Mouse (Mus musculus): ENCODE data around the gene Csde1. TPM values are rescaled to one million over a fixed set of nuclear protein-coding genes. Genes with fewer than 3 reads are reported as not detected.
A peak's percentile ranks its signal among the peaks of the same experiment; 100 is the strongest.

The Csde1 gene
- total and polyA plus RNA-seq, 3 experiments, result 65.3 to 591 (median 515) TPM

DNA sequence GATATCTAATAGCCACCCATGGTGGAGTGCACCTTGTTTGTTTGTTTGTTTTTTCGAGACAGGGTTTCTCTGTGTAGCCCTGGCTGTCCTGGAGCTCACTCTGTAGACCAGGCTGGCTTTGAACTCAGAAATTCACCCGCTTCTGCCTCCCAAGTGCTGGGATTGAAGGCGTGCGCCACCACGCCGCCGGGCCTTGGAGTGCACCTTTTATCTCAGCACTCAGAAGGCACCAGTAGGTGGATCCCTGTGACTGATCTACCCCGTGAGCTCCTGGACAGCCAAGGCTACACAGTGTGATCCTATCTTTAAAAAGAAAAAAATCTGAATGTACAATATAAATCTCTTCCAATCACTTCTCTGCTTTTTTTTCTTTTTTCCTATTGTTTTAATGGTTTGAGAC is 29.2 kb upstream of the Csde1 start:
- 75% methylated on average over 8 of the region's 8 CpGs for WGBS
- H3K27me3 ChIP-seq (ENCODE audit: control insufficient read depth, insufficient read depth, low read length), result no peaks in the 10 kb centered on the region
- DNase-seq, result no peak
- no peak overlapping the region for H3K27ac ChIP-seq
- H3K4me1 ChIP-seq (ENCODE audit: control insufficient read depth, insufficient read depth, low read length), result 0 out of 2 replicates have a peak, but pooled peaks cover 1% of the 10 kb centered on the region
- no peak overlapping the region for H3K9ac ChIP-seq (ENCODE audit: low read depth, low read length)
- TF ChIP-seq CTCF (IDR thresholded peaks at IDR 0.05) (no peak), POLR2A (IDR thresholded peaks at IDR 0.05; ENCODE audit: insufficient read depth, low read depth, low read length) (no peak), EP300 (IDR thresholded peaks at IDR 0.05; ENCODE audit: insufficient read depth, low read depth, low read length) (no peak)
- H3K79me2 ChIP-seq (replicated peaks; ENCODE audit: control insufficient read depth, insufficient read depth, low read length), result no peaks in the 10 kb centered on the region
- H3K4me3 ChIP-seq, result no peak overlapping the region
- H3K36me3 ChIP-seq (ENCODE audit: control insufficient read depth, insufficient read depth, low read length), result no peaks in the 10 kb centered on the region
- intact Hi-C loops (cut with DNase I), result loop anchor here (10.0 kb wide), 1 partner anchor 256 kb away; the partner anchor contains the start of gene Tspan2

DNA sequence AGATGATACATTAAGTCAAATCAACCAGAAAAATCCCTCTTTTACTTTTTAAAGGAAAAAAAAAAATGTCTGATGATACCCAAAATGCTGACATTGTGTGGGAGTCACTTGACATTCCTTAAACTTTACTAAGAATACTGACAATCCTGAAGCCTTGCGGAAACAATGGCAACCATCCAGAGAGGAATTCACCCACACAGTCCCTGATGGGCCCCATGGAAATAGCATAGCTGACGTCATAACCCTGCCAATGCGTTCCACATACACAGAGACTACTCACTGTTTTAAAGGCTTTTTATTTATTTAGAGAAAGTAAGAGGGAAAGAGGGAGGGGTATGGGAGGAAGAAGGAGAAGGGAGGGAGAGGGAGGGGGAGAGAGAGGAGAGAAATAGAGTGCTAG is 27.3 kb upstream of the Csde1 start:
- no peaks in the 10 kb centered on the region for H3K79me2 ChIP-seq (replicated peaks; ENCODE audit: control insufficient read depth, insufficient read depth, low read length)
- no peak overlapping the region for H3K4me3 ChIP-seq
- no peak for DNase-seq
- no peak overlapping the region for H3K27ac ChIP-seq
- peaks cover 9% of the 10 kb centered on the region for H3K36me3 ChIP-seq (ENCODE audit: control insufficient read depth, insufficient read depth, low read length)
- H3K4me1 ChIP-seq (ENCODE audit: control insufficient read depth, insufficient read depth, low read length), result peaks cover 6% of the 10 kb centered on the region
- intact Hi-C loops (cut with DNase I), result loop anchor here (10.0 kb wide), 1 partner anchor 258 kb away; the partner anchor contains the start of gene Tspan2
- TF ChIP-seq CTCF (IDR thresholded peaks at IDR 0.05) (no peak), POLR2A (IDR thresholded peaks at IDR 0.05; ENCODE audit: insufficient read depth, low read depth, low read length) (no peak), EP300 (IDR thresholded peaks at IDR 0.05; ENCODE audit: insufficient read depth, low read depth, low read length) (no peak)
- WGBS, result 7% methylated on average over 3 of the region's 3 CpGs
- H3K27me3 ChIP-seq (ENCODE audit: control insufficient read depth, insufficient read depth, low read length), result no peaks in the 10 kb centered on the region
- H3K9ac ChIP-seq (ENCODE audit: low read depth, low read length), result no peak overlapping the region

DNA sequence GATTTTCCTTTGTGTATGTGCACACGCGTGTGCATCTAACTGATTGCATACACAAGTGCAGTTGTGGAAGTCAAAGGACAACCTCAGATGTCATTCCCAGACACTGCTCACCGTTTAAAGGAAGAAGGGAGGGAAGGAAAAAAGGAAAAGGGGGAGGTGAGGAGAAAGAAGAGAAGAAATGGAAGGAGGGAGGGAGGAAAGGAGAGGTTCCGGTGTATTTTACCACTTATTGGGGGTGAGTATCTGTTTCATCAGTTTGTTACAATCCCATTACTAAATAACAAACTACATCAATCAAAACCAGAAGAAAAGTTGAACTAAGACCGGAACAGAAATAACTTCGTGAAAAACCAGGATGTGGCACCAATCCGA is 25.0 kb upstream of the Csde1 start:
- no peak for DNase-seq
- peak overlapping the region; percentile 72 for H3K4me3 ChIP-seq
- 0 out of 2 replicates have a peak overlapping the region, but pooled peaks have one; percentile 23 for H3K9ac ChIP-seq (ENCODE audit: low read depth, low read length)
- H3K27ac ChIP-seq, result peak overlapping the region; percentile 88
- TF ChIP-seq POLR2A (IDR thresholded peaks at IDR 0.05; ENCODE audit: insufficient read depth, low read depth, low read length) (no peak), EP300 (IDR thresholded peaks at IDR 0.05; ENCODE audit: insufficient read depth, low read depth, low read length) (no peak), CTCF (IDR thresholded peaks at IDR 0.05) (no peak)
- intact Hi-C loops (cut with DNase I), result loop anchor here (10.0 kb wide), 1 partner anchor 260 kb away; the partner anchor contains the start of gene Tspan2
- H3K36me3 ChIP-seq (ENCODE audit: control insufficient read depth, insufficient read depth, low read length), result peaks cover 9% of the 10 kb centered on the region
- peaks cover 6% of the 10 kb centered on the region for H3K4me1 ChIP-seq (ENCODE audit: control insufficient read depth, insufficient read depth, low read length)
- H3K79me2 ChIP-seq (replicated peaks; ENCODE audit: control insufficient read depth, insufficient read depth, low read length), result no peaks in the 10 kb centered on the region
- H3K27me3 ChIP-seq (ENCODE audit: control insufficient read depth, insufficient read depth, low read length), result no peaks in the 10 kb centered on the region
- WGBS, result 37% methylated on average over 7 of the region's 7 CpGs

DNA sequence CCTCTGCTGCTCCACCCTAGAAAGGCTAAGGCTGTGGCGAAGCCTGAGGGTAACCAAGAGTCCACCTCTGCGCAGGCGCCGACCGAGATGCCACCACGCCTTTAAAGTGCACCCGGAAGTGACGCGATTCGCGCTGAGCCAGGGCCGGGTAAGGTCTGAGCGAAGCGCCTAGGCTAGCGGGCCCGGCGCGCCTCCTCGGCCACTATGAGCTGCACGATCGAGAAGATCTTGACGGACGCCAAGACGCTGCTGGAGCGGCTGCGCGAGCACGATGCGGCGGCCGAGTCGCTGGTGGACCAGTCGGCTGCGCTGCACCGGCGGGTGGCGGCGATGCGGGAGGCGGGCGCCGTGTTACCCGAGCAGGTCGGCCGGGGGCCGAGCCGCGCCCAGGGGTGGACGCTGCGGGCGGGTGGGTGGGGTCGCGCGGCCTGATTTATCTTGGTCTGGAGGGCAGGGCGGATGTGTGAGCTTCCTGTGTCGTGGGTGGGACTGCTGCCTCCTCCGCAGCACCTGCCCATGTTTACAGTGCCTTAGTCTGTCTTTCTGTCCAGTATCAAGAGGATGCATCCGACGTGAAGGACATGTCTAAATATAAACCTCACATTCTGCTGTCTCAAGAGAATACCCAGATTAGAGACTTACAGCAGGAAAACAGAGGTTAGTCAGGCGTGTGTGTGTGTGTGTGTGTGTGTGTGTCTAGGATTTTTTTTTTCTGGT is 24.5 kb upstream of the Csde1 start, which contains the start of gene Sike1:
TSS of gene Sike1 (plus strand) at position 104 of the 717 bp plus-strand sequence.
- peaks cover 6% of the 10 kb centered on the region for H3K4me1 ChIP-seq (ENCODE audit: control insufficient read depth, insufficient read depth, low read length)
- H3K27me3 ChIP-seq (ENCODE audit: control insufficient read depth, insufficient read depth, low read length), result no peaks in the 10 kb centered on the region
- TF ChIP-seq CTCF (IDR thresholded peaks at IDR 0.05) (no peak), POLR2A (IDR thresholded peaks at IDR 0.05; ENCODE audit: insufficient read depth, low read depth, low read length) (peak; percentile 85), EP300 (IDR thresholded peaks at IDR 0.05; ENCODE audit: insufficient read depth, low read depth, low read length) (peak; percentile 85; the same call in 1 of the 2 replicates)
- H3K4me3 ChIP-seq, result peak within 1 kb of the TSS; percentile 72
- DNase-seq, result peak; percentile 97
- H3K36me3 ChIP-seq (ENCODE audit: control insufficient read depth, insufficient read depth, low read length), result peaks cover 9% of the 10 kb centered on the region
- H3K9ac ChIP-seq (ENCODE audit: low read depth, low read length), result peak within 1 kb of the TSS; percentile 91
- no peaks in the 10 kb centered on the region for H3K79me2 ChIP-seq (replicated peaks; ENCODE audit: control insufficient read depth, insufficient read depth, low read length)
- H3K27ac ChIP-seq, result peak within 1 kb of the TSS; percentile 88
- WGBS, result 2% methylated on average over 56 of the region's 60 CpGs
- intact Hi-C loops (cut with DNase I), result loop anchor here (1.0 to 10.0 kb wide), 3 partner anchors 24 to 261 kb away; partner anchors contain the start of genes Nras and Tspan2

DNA sequence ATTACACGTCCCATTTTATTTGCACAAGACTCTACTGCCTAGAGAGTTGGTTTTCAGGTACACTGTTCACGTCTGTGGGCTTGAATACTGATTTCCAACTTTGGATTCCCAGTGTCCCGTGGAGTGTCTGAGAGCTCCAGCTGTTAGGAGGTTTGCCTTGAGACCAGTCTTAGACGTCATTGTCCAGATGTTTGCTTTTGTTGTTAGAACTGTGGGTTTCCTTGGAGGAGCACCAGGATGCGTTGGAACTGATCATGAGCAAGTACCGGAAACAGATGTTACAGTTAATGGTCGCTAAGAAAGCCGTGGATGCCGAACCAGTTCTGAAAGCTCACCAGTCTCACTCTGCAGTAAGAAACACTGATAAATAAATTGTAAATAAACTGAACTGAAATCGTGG is 23.2 kb upstream of the Csde1 start:
- Histone ChIP-seq H3K79me2 (replicated peaks; ENCODE audit: control insufficient read depth, insufficient read depth, low read length) (no peaks in the 10 kb centered on the region), H3K4me3 (no peak overlapping the region), H3K36me3 (ENCODE audit: control insufficient read depth, insufficient read depth, low read length) (peaks cover 9% of the 10 kb centered on the region), H3K9ac (ENCODE audit: low read depth, low read length) (no peak overlapping the region), H3K27ac (peak overlapping the region; percentile 88), H3K4me1 (ENCODE audit: control insufficient read depth, insufficient read depth, low read length) (peaks cover 6% of the 10 kb centered on the region), H3K27me3 (ENCODE audit: control insufficient read depth, insufficient read depth, low read length) (no peaks in the 10 kb centered on the region)
- TF ChIP-seq EP300 (IDR thresholded peaks at IDR 0.05; ENCODE audit: insufficient read depth, low read depth, low read length) (no peak), POLR2A (IDR thresholded peaks at IDR 0.05; ENCODE audit: insufficient read depth, low read depth, low read length) (0 out of 2 replicates have a peak, but pooled peaks have one; percentile 15)
- intact Hi-C loops (cut with DNase I), result loop anchor here (10.0 kb wide), 1 partner anchor 262 kb away; the partner anchor contains the start of gene Tspan2
- DNase-seq, result peak in 1 of 2 experiments; percentile 25
- 42% methylated on average over 10 of the region's 10 CpGs for WGBS

DNA sequence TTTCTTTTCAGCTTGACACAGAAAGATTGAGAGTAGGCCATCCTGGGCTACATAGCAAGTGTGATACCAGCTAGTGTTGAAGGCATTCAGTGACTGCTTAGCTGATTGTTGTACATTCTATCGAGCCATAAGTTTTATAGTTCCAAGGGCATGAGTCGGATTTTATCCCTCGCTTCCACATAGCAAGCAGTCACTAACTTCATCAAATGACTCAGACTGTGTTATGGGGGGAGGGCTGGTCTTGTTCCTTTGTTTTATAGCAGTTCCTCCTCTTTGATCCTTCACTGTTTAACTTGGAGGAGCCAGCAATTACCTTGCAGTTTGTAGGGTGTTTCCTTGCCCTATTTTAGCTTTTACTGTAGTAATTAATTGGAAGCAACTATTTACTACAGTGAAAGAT is 22.6 kb upstream of the Csde1 start:
- peaks cover 9% of the 10 kb centered on the region for H3K36me3 ChIP-seq (ENCODE audit: control insufficient read depth, insufficient read depth, low read length)
- peaks cover 6% of the 10 kb centered on the region for H3K4me1 ChIP-seq (ENCODE audit: control insufficient read depth, insufficient read depth, low read length)
- intact Hi-C loops (cut with DNase I), result loop anchor here (10.0 kb wide), 1 partner anchor 263 kb away; the partner anchor contains the start of gene Tspan2
- H3K9ac ChIP-seq (ENCODE audit: low read depth, low read length), result no peak overlapping the region
- H3K4me3 ChIP-seq, result no peak overlapping the region
- no peak for DNase-seq
- no peaks in the 10 kb centered on the region for H3K27me3 ChIP-seq (ENCODE audit: control insufficient read depth, insufficient read depth, low read length)
- H3K27ac ChIP-seq, result no peak overlapping the region; the same call in 1 of the 2 replicates
- 49% methylated on average over 3 of the region's 3 CpGs for WGBS
- H3K79me2 ChIP-seq (replicated peaks; ENCODE audit: control insufficient read depth, insufficient read depth, low read length), result no peaks in the 10 kb centered on the region
- TF ChIP-seq EP300 (IDR thresholded peaks at IDR 0.05; ENCODE audit: insufficient read depth, low read depth, low read length) (no peak), CTCF (IDR thresholded peaks at IDR 0.05) (no peak), POLR2A (IDR thresholded peaks at IDR 0.05; ENCODE audit: insufficient read depth, low read depth, low read length) (no peak)
